Mouse (Mus musculus) G1E (cell line): ENCODE measurements around the gene Majin. TPM values are rescaled to one million over a fixed set of nuclear protein-coding genes. Genes with fewer than 3 reads are reported as not detected.

ENCODE experiments used
- ATAC-seq: 2 replicates; pipeline ENCODE4 v1.8.0; 2016; ENCODE audit warnings: mild to moderate bottlenecking; ENCODE audit not compliant: insufficient number of reproducible peaks, poor library complexity, low FRiP score, severe bottlenecking; ENCODE audit errors: extremely low read depth
- DNase-seq: peaks from one replicate; pipeline ENCODE4 v3.0.0; 2012; ENCODE audit warnings: low spot score
- H3K27me3 ChIP-seq: 2 replicates; pipeline ENCODE4 v1.6.1; 2012; ENCODE audit warnings: mild to moderate bottlenecking, low read length, inconsistent platforms; ENCODE audit not compliant: insufficient read depth
- H3K36me3 ChIP-seq: replicated peaks from 2 replicates; pipeline ENCODE3; 2012; ENCODE audit warnings: mild to moderate bottlenecking, inconsistent platforms
- H3K4me1 ChIP-seq: 2 replicates; pipeline ENCODE4 v1.6.1; 2012; ENCODE audit warnings: low read depth, low read length, inconsistent platforms, mixed read lengths; ENCODE audit not compliant: insufficient read depth
- H3K4me3 ChIP-seq: 2 replicates; pipeline ENCODE4 v1.5.1; 2012; ENCODE audit warnings: low read depth, mild to moderate bottlenecking, inconsistent platforms, low read length, moderate library complexity, mixed read lengths
- H3K9me3 ChIP-seq: replicated peaks from 2 replicates; pipeline ENCODE4 v1.6.1; 2012; ENCODE audit warnings: inconsistent platforms
- CTCF ChIP-seq: IDR thresholded peaks from 2 replicates; pipeline ENCODE4 v1.5.1; 2012; ENCODE audit warnings: low read depth, low read length, inconsistent platforms, mixed read lengths
- GATA1 ChIP-seq: IDR thresholded peaks from 2 replicates; pipeline ENCODE4 v1.6.1; 2012; ENCODE audit warnings: borderline replicate concordance, low read length, inconsistent platforms, mixed read lengths
- GATA2 ChIP-seq: IDR thresholded peaks from 2 replicates; pipeline ENCODE4 v1.6.1; 2012; ENCODE audit warnings: low read depth, low read length, inconsistent platforms, borderline replicate concordance
- POLR2AphosphoS5 ChIP-seq: IDR thresholded peaks from 2 replicates; pipeline ENCODE4 v1.6.1; 2012; ENCODE audit warnings: low read depth, low read length, inconsistent platforms; ENCODE audit not compliant: insufficient replicate concordance
- TAL1 ChIP-seq: conservative IDR thresholded peaks from 2 replicates; pipeline ENCODE4 v1.6.1; 2012; ENCODE audit warnings: low read depth, low read length, inconsistent platforms, mixed read lengths
- polyA plus RNA-seq: library from polyadenylated mRNA; stranded (reverse); fragments of >175 nt; gene quantifications from 2 replicates; pipeline ENCODE4 v1.2.3, GENCODE M21; 2012
- total RNA-seq, 2 experiments: library from RNA; stranded (forward) in 1 of 2; stranded (reverse) in 1 of 2; fragments of 200-1000 nt in 1 of 2; fragments of >200 nt in 1 of 2; fragmentation: Nextera tagmentation in 1 of 2; gene quantifications; 2 replicates each; pipeline ENCODE4 v1.2.3; 2014 to 2017

The Majin gene
- total and polyA plus RNA-seq, 3 experiments = 0.11 TPM; not detected in 2

DNA sequence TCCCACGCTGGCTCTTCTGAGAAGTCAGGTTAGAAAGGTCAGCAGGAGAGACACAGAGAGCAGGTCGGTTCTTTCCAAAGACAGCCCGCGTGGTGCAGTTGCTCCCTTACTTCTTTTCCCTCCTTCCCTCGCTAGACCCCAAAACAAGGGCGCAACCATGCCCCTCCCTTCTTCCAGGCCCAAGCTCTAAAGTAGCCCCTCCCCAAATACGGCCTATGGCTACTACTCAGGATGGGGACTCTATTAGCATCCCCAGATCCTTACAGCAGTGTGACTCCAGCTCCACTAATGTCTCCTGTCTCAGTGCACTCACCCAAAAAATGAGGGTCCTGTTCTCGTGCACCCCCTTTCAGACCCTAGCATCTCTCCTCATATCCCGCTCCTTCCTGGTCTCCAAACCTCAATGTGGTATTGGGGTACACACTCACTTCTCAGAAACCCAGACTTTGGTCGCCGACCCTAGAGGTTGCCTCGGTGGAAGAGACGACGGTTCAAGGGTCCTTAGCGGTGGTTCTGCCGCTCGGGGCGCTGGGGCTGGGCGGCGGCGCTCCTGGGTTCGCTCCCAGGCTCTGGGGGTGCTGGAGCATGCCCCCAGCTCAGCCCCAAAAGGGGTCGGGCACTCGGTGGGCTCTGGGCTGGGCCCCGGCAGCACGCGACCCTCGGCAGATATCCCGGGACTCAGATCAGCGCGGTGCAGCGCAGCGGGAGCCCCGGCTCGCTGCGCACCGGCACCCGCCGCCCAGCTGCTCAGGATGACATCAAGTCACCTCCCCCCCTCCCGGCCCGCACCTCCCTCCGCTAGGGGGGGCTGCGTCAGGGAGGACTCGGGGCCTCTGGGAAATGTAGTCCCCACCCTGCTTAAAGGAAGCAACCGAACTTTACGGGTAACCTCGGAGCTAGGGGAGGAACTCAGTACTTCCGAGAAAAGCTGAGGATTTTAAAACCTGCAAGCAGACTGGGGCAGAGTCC lies 51.2 kb downstream of the Majin start, which contains the start of gene Ppp2r5b:
Gene Ppp2r5b, minus strand, starts transcription at position 789 of the 969 bp plus-strand sequence.
- peaks cover 5% of the 10 kb centered on the region; the same call in 1 of the 2 replicates for H3K27me3 ChIP-seq
- peaks cover 43% of the 10 kb centered on the region for H3K4me1 ChIP-seq
- peaks cover 38% of the 10 kb centered on the region for H3K36me3 ChIP-seq
- no peaks in the 10 kb centered on the region for H3K9me3 ChIP-seq
- peak within 1 kb of the TSS; percentile 75 for H3K4me3 ChIP-seq
- peak; percentile 66 for ATAC-seq
- TF ChIP-seq POLR2AphosphoS5 (no peak), CTCF (no peak), GATA2 (no peak), TAL1 (no peak), GATA1 (no peak)
- peak; percentile 88 for DNase-seq

DNA sequence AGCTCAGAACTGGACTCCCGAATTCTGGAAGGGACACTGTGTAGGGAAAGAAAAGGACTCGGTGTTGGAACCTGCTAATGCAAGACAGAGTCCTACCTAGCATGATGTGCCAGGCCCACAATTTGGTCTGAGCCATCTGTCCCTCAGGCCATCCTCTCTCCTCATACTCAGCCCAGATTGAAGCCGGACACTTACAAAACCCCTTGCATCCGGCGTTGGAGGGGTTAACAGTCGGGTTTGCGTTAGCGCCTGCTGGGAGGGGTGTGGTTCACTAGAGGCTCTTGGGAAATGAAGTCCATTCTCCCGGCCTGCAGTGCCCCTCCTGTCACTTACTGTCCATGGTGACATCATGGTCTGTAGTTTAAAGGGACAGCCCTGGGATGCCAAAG lies 51.9 kb downstream of the Majin start:
- peaks cover 50% of the 10 kb centered on the region for H3K4me1 ChIP-seq
- TF ChIP-seq CTCF = no peak
- TF ChIP-seq GATA1 = no peak
- no peak for TF ChIP-seq TAL1
- no peak for TF ChIP-seq GATA2
- no peak for TF ChIP-seq POLR2AphosphoS5
- ATAC-seq = peak; percentile 73
- no peaks in the 10 kb centered on the region for H3K9me3 ChIP-seq
- peaks cover 31% of the 10 kb centered on the region for H3K36me3 ChIP-seq
- peaks cover 5% of the 10 kb centered on the region; the same call in 1 of the 2 replicates for H3K27me3 ChIP-seq
- peak overlapping the region; percentile 75 for H3K4me3 ChIP-seq
- DNase-seq = peak; percentile 74

DNA sequence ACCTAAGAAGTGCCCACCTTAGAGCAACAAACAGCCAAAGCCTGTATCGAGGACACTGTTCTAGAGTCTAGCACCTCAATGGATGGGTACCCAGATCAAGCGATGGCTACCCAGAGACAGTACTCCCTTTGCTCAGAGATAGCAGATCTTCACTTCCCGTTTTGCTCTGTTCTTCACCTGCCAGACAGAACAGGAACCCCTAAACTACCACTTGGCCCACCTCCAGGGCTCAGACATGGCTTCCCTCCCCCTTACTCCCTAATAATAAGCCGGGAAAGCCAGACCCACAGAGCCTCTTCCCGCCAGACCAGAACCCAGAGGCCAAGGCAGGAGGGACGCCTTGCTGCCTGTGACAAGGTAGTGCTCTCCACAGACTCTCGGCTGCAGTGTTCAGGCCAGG lies 52.7 kb downstream of the Majin start:
- peaks cover 54% of the 10 kb centered on the region for H3K4me1 ChIP-seq
- no peaks in the 10 kb centered on the region for H3K9me3 ChIP-seq
- ATAC-seq (no peak), DNase-seq (no peak)
- no peak overlapping the region for H3K4me3 ChIP-seq
- H3K36me3 ChIP-seq = peaks cover 23% of the 10 kb centered on the region
- no peak for TF ChIP-seq POLR2AphosphoS5
- no peak for TF ChIP-seq GATA1
- TF ChIP-seq TAL1 = no peak
- no peak for TF ChIP-seq GATA2
- no peak for TF ChIP-seq CTCF
- peaks cover 5% of the 10 kb centered on the region; the same call in 1 of the 2 replicates for H3K27me3 ChIP-seq

DNA sequence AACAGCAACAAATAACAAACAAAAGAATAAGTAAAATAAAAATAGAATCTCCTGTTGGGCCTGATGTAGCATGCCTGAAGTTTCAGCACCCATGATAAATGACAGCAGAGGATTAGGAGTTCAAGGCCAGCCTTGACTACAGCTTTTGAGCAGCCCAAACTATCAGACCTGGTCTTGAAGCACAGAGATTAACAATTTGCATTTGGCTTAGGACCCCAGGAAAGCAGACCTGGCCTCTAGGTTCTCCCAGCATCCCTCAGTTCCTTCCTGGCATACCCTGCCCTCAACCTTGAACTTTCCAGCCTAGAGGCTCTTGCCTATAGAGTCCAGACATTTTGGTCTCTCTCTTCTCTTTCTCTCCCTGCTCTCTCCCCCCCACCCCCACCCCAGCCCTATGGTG lies 54.6 kb downstream of the Majin start:
- Histone ChIP-seq H3K4me3 (no peak overlapping the region), H3K4me1 (peaks cover 72% of the 10 kb centered on the region), H3K27me3 (peaks cover 5% of the 10 kb centered on the region; the same call in 1 of the 2 replicates), H3K9me3 (no peaks in the 10 kb centered on the region), H3K36me3 (peaks cover 15% of the 10 kb centered on the region)
- ATAC-seq = no peak
- no peak for DNase-seq
- no peak for TF ChIP-seq CTCF
- TF ChIP-seq GATA2 = no peak
- no peak for TF ChIP-seq GATA1
- TF ChIP-seq POLR2AphosphoS5 = no peak
- TF ChIP-seq TAL1 = no peak

DNA sequence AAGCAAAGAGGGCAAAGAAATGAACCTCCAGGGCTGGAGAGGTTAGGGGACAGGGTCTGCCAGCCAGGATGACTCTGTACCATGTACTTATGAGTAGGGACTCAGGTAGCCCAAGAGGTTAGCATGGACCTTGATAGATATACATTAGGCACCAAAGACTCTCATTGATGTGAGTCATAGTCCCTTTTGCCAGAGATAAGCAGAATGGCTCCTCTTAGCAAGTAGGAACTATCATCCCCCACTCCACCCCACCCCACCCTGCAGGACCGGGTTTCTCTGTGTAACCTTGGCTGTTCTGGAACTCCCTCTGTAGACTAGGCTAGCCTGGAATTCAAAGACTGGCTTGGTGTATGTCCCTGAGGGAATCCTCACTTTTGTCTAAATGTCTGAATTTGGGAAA lies 55.9 kb downstream of the Majin start:
- peaks cover 60% of the 10 kb centered on the region for H3K4me1 ChIP-seq
- no peaks in the 10 kb centered on the region for H3K9me3 ChIP-seq
- no peak overlapping the region for H3K4me3 ChIP-seq
- H3K36me3 ChIP-seq = peaks cover 22% of the 10 kb centered on the region
- TF ChIP-seq GATA1 = no peak
- TF ChIP-seq POLR2AphosphoS5 = no peak
- TF ChIP-seq TAL1 = no peak
- no peak for TF ChIP-seq CTCF
- TF ChIP-seq GATA2 = no peak
- ATAC-seq (no peak), DNase-seq (no peak)
- H3K27me3 ChIP-seq = no peaks in the 10 kb centered on the region

DNA sequence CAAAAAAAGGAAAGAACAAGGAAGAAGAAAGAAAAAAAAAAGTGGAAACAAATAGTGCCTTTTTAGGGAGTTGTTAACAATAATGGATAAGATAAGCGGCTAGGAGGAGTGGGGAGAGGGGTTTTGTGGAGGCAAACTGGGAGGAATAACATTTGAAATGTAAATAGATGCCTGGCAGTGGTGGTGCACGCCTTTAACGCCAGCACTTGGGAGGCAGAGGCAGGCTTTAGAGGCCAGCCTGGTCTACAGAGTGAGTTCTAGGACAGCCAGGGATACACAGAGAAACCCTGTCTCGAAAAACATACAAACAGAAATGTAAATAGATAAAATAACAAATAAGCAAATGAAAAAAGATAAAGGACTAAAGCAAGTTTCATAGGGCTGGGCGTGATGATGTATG lies 56.5 kb downstream of the Majin start:
- H3K4me3 ChIP-seq = peak overlapping the region; percentile 28; the same call in 1 of the 2 replicates
- no peaks in the 10 kb centered on the region for H3K9me3 ChIP-seq
- no peaks in the 10 kb centered on the region for H3K27me3 ChIP-seq
- ATAC-seq (no peak), DNase-seq (no peak)
- peaks cover 56% of the 10 kb centered on the region for H3K4me1 ChIP-seq
- peaks cover 27% of the 10 kb centered on the region for H3K36me3 ChIP-seq
- TF ChIP-seq GATA1 (no peak), CTCF (no peak), POLR2AphosphoS5 (no peak), TAL1 (no peak), GATA2 (no peak)
